Mouse (Mus musculus) lung, embryonic 15.5 days (tissue): ENCODE results near the gene Ireb2. TPM values are rescaled to one million over a fixed set of nuclear protein-coding genes. Genes with fewer than 3 reads are reported as not detected.
"Not testable (repeated sequence)": the region's sequence is repeated elsewhere in the genome, so short reads cannot be mapped to it uniquely, and the experiment has no call there.

ENCODE experiments used
- ATAC-seq: fragments of 200-750 bp; cut with Nextera tagmentation; 2 replicates; pipeline ENCODE4 v1.8.0; 2017; ENCODE audit warnings: moderate number of reproducible peaks, borderline replicate concordance; ENCODE audit not compliant: low FRiP score, low TSS enrichment; ENCODE audit errors: extremely low read depth
- H3K27ac ChIP-seq: fragments of 300-500 bp; sonication (generic); 2 replicates; pipeline ENCODE4 v1.5.1; 2015; ENCODE audit warnings: moderate library complexity, mild to moderate bottlenecking, inconsistent platforms
- H3K27me3 ChIP-seq: fragments of 300-500 bp; sonication (generic); 2 replicates; pipeline ENCODE4 v1.6.1; 2015; ENCODE audit warnings: inconsistent platforms
- H3K36me3 ChIP-seq: fragments of 300-500 bp; sonication (generic); 2 replicates; pipeline ENCODE4 v1.6.1; 2015; ENCODE audit warnings: inconsistent platforms
- H3K4me1 ChIP-seq: fragments of 300-500 bp; sonication (generic); 2 replicates; pipeline ENCODE4 v1.6.1; 2015; ENCODE audit warnings: inconsistent platforms
- H3K4me2 ChIP-seq: fragments of 300-500 bp; sonication (generic); 2 replicates; pipeline ENCODE4 v1.6.1; 2015; ENCODE audit warnings: inconsistent platforms, mild to moderate bottlenecking, moderate library complexity
- H3K4me3 ChIP-seq: fragments of 300-500 bp; sonication (generic); 2 replicates; pipeline ENCODE4 v1.5.1; 2015; ENCODE audit warnings: mild to moderate bottlenecking, inconsistent platforms
- H3K9ac ChIP-seq: fragments of 300-500 bp; sonication (generic); 2 replicates; pipeline ENCODE4 v1.6.1; 2015; ENCODE audit warnings: inconsistent platforms
- H3K9me3 ChIP-seq: fragments of 300-500 bp; sonication (generic); 2 replicates; pipeline ENCODE4 v1.6.1; 2016; ENCODE audit warnings: inconsistent platforms
- WGBS: fragments of 180-500 bp; shearing (Covaris S2); methylation state at CpG from one replicate; pipeline ENCODE4 v1.1.7; 2015; 5-methylcytosine and 5-hydroxymethylcytosine counted together
- polyA plus RNA-seq: library from polyadenylated mRNA; unstranded; fragments of >200 nt; fragmentation: Nextera tagmentation; extraction: Ambion mirVana; gene quantifications from 2 replicates; pipeline ENCODE4 v1.2.1, GENCODE M21; 2015

The Ireb2 gene
- polyA plus RNA-seq, 1 experiment from 2014 or later: 29.7 TPM

GRCm38 (mm10) chr9:54950162-54950561 is 86.6 kb downstream of the Ireb2 start:
- peak overlapping the region; percentile 60 for H3K4me2 ChIP-seq
- WGBS: 40% methylated on average over 8 of the region's 8 CpGs
- H3K27ac ChIP-seq: peak overlapping the region; percentile 92; the same call in 1 of the 2 replicates
- peak overlapping the region; percentile 92 for H3K9ac ChIP-seq
- not testable (repeated sequence) for H3K4me1 ChIP-seq, H3K9me3 ChIP-seq, H3K27me3 ChIP-seq
- ATAC-seq: 0 out of 2 replicates have a peak, but pooled peaks have one; percentile 47
- peak overlapping the region; percentile 96 for H3K4me3 ChIP-seq
- peaks cover 17% of the 10 kb centered on the region for H3K36me3 ChIP-seq

GRCm38 (mm10) chr9:54950575-54951321 is 87.2 kb downstream of the Ireb2 start, which contains the start of the genes Psma4 and AY074887:
Gene Psma4 (plus strand): TSS chr9:54950790.
Gene AY074887 (minus strand): TSS chr9:54950998.
- Histone ChIP-seq H3K4me1 (peaks cover 6% of the 10 kb centered on the region), H3K4me3 (peak within 1 kb of the TSS; percentile 96), H3K9me3 (no peaks in the 10 kb centered on the region), H3K27me3 (no peaks in the 10 kb centered on the region), H3K36me3 (peaks cover 23% of the 10 kb centered on the region), H3K27ac (peak within 1 kb of the TSS; percentile 92), H3K4me2 (peak within 1 kb of the TSS; percentile 60), H3K9ac (peak within 1 kb of the TSS; percentile 92)
- ATAC-seq: peak; percentile 100
- under 1% methylated on average over 65 of the region's 65 CpGs for whole genome bisulfite sequencing

GRCm38 (mm10) chr9:54961059-54961458 is 97.5 kb downstream of the Ireb2 start:
- no peak for ATAC-seq
- 83% methylated on average over 4 of the region's 4 CpGs for WGBS

More at GRCm38 (mm10) chr9:54961059-54961458, 97.5 kb downstream of the Ireb2 start:
- H3K27ac ChIP-seq: no peak overlapping the region
- H3K4me1 ChIP-seq: no peaks in the 10 kb centered on the region
- H3K9ac ChIP-seq: no peak overlapping the region
- no peak overlapping the region for H3K4me2 ChIP-seq
- H3K27me3 ChIP-seq: no peaks in the 10 kb centered on the region
- H3K9me3 ChIP-seq: 0 out of 2 replicates have a peak, but pooled peaks cover 4% of the 10 kb centered on the region
- H3K4me3 ChIP-seq: no peak overlapping the region
- peaks cover 31% of the 10 kb centered on the region for H3K36me3 ChIP-seq

Other genes with a start within 250 kb of the Ireb2 start
- 0.21 and 0.39 TPM in 2 replicates for gene Acsbg1, start 201.9 kb upstream of the Ireb2 start, polyA plus RNA-seq
- 6.6 and 7.5 TPM in 2 replicates for gene Dnaja4, start 164.9 kb upstream of the Ireb2 start, polyA plus RNA-seq
- gene Wdr61, start 129.3 kb upstream of the Ireb2 start, polyA plus RNA-seq: 148 and 149 TPM in 2 replicates
- gene Crabp1, start 99.0 kb upstream of the Ireb2 start, polyA plus RNA-seq: 18.6 and 19.1 TPM in 2 replicates
- gene Hykk, start 53.5 kb downstream of the Ireb2 start, polyA plus RNA-seq: 3.9 and 4.3 TPM in 2 replicates
- gene Psma4, start 87.0 kb downstream of the Ireb2 start, polyA plus RNA-seq: 284 and 288 TPM in 2 replicates
- gene AY074887, start 87.2 kb downstream of the Ireb2 start, polyA plus RNA-seq: 0.65 and 1.3 TPM in 2 replicates
- gene Chrna5, start 117.1 kb downstream of the Ireb2 start, polyA plus RNA-seq: 0.14 and 0.25 TPM in 2 replicates
- 0.40 and 0.72 TPM in 2 replicates for gene Chrna3, start 162.8 kb downstream of the Ireb2 start, polyA plus RNA-seq
- gene Chrnb4, start 185.0 kb downstream of the Ireb2 start, polyA plus RNA-seq: 0.14 and 0.31 TPM in 2 replicates